In the genomic region with DNA sequence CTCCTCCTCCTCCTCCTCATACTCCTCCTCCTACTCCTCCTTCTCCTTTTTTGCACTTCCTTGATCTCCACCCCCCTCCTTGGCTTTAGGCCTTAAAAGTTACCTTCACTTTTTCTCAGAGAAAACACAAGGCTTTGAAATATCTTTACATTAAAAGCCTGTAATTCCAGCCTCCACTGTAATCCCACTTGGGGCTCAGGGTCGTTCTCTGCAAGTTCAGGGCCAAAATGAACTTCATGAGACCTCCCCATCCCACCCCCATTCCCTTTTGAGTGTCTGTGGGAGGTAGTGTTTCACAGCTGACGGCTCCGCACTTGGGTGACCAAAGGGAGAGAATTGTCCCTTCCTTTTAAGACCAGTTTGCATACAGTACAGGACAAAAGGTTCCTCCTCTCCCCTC, we compare ENCODE assay signal across 8 mouse cellular contexts. TPM values are rescaled to one million over a fixed set of nuclear protein-coding genes. Genes with fewer than 3 reads are reported as not detected.
DNase-seq lines count a peak whose midpoint lies in the region; ATAC-seq and TF ChIP-seq lines count a peak whose summit lies in the region.

No protein-coding gene starts in this region.

- no peak for ATAC-seq in midbrain, embryonic 14.5 days (ENCODE audit: low FRiP score, low TSS enrichment)
- ATAC-seq in stomach, embryonic 14.5 days (ENCODE audit: insufficient number of reproducible peaks, insufficient read depth, low FRiP score, low read depth) = no peak

- WGBS in midbrain, embryonic 10.5 days = 32% methylated on average over 3 of the region's 3 CpGs
- WGBS in midbrain, embryonic 14.5 days = 37% methylated on average over 3 of the region's 3 CpGs
- 30% methylated on average over 3 of the region's 3 CpGs for WGBS in limb, embryonic 10.5 days
- WGBS in stomach, embryonic 14.5 days = 26% methylated on average over 3 of the region's 3 CpGs

- TF ChIP-seq CTCF in gastrocnemius, adult 2 months (IDR thresholded peaks at IDR 0.05) = no peak

- no peak overlapping the region for H3K4me3 ChIP-seq in gastrocnemius, adult 2 months
- H3K4me3 ChIP-seq in midbrain, embryonic 10.5 days = peak overlapping the region; percentile 88
- H3K4me3 ChIP-seq in midbrain, embryonic 14.5 days (replicated peaks; ENCODE audit: low read depth, low read length) = no peak overlapping the region
- peak overlapping the region; percentile 98 for H3K4me3 ChIP-seq in limb, embryonic 10.5 days
- H3K4me3 ChIP-seq in stomach, embryonic 14.5 days (ENCODE audit: low read depth, low read length) = peak overlapping the region; percentile 91; the same call in 1 of the 2 replicates

- no peaks in the 10 kb centered on the region for H3K9me3 ChIP-seq in midbrain, embryonic 10.5 days (replicated peaks)
- H3K9me3 ChIP-seq in midbrain, embryonic 14.5 days (ENCODE audit: control insufficient read depth, low read length) = no peaks in the 10 kb centered on the region
- no peaks in the 10 kb centered on the region for H3K9me3 ChIP-seq in limb, embryonic 10.5 days (replicated peaks)
- no peaks in the 10 kb centered on the region for H3K9me3 ChIP-seq in stomach, embryonic 14.5 days (ENCODE audit: control insufficient read depth, low read depth, low read length)

- H3K36me3 ChIP-seq in midbrain, embryonic 10.5 days = no peaks in the 10 kb centered on the region
- no peaks in the 10 kb centered on the region for H3K36me3 ChIP-seq in midbrain, embryonic 14.5 days (ENCODE audit: control insufficient read depth, insufficient read depth, low read length)
- H3K36me3 ChIP-seq in limb, embryonic 10.5 days = peaks cover 11% of the 10 kb centered on the region
- H3K36me3 ChIP-seq in stomach, embryonic 14.5 days (ENCODE audit: control insufficient read depth, insufficient read depth, low read length) = no peaks in the 10 kb centered on the region

- no peak for DNase-seq in gastrocnemius, adult 2 months
- no peak for DNase-seq in gastrocnemius, postnatal 36 days
- DNase-seq in midbrain, embryonic 10.5 days (ENCODE audit: low spot score) = no peak
- no peak for DNase-seq in midbrain, embryonic 14.5 days
- no peak for DNase-seq in limb, embryonic 10.5 days (ENCODE audit: low spot score)
- DNase-seq in spleen, postnatal 14 days (ENCODE audit: low spot score in 2 of 2) = no peak
- no peak for DNase-seq in right cerebral cortex, adult 18-20 months

- H3K27me3 ChIP-seq in midbrain, embryonic 10.5 days (ENCODE audit: low read depth, poor library complexity, severe bottlenecking) = no peaks in the 10 kb centered on the region
- H3K27me3 ChIP-seq in midbrain, embryonic 14.5 days (ENCODE audit: control insufficient read depth, insufficient read depth, low read length) = no peaks in the 10 kb centered on the region
- H3K27me3 ChIP-seq in limb, embryonic 10.5 days (ENCODE audit: low read depth, poor library complexity, severe bottlenecking) = no peaks in the 10 kb centered on the region
- no peaks in the 10 kb centered on the region for H3K27me3 ChIP-seq in stomach, embryonic 14.5 days (ENCODE audit: control insufficient read depth, insufficient read depth, low read length)

- peaks cover 32% of the 10 kb centered on the region for H3K4me1 ChIP-seq in midbrain, embryonic 10.5 days
- peaks cover 11% of the 10 kb centered on the region; the same call in 1 of the 2 replicates for H3K4me1 ChIP-seq in midbrain, embryonic 14.5 days (ENCODE audit: control insufficient read depth, insufficient read depth, low read length)
- H3K4me1 ChIP-seq in limb, embryonic 10.5 days = peaks cover 32% of the 10 kb centered on the region
- H3K4me1 ChIP-seq in stomach, embryonic 14.5 days (ENCODE audit: control insufficient read depth, insufficient read depth, low read length) = peaks cover 16% of the 10 kb centered on the region

- intact Hi-C loops in gastrocnemius, adult 2 months (cut with DNase I) = loop anchor here (10.0 kb wide), 1 partner anchor 178 kb away; a partner anchor contains a TSS
- intact Hi-C loops in gastrocnemius, postnatal 36 days (cut with DNase I) = loop anchor here (10.0 kb wide), 1 partner anchor 178 kb away; a partner anchor contains a TSS

- peak overlapping the region; percentile 7; the same call in 1 of the 2 replicates for H3K27ac ChIP-seq in gastrocnemius, adult 2 months
- H3K27ac ChIP-seq in midbrain, embryonic 10.5 days (replicated peaks) = peak overlapping the region; percentile 97
- H3K27ac ChIP-seq in midbrain, embryonic 14.5 days (replicated peaks; ENCODE audit: low read depth, low read length) = no peak overlapping the region
- H3K27ac ChIP-seq in limb, embryonic 10.5 days = peak overlapping the region; percentile 98; the same call in 1 of the 2 replicates
- peak overlapping the region; percentile 29; the same call in 1 of the 2 replicates for H3K27ac ChIP-seq in stomach, embryonic 14.5 days (ENCODE audit: low read length)

- H3K4me2 ChIP-seq in midbrain, embryonic 14.5 days (ENCODE audit: low read length) = no peak overlapping the region
- peak overlapping the region; percentile 65; the same call in 1 of the 2 replicates for H3K4me2 ChIP-seq in stomach, embryonic 14.5 days (replicated peaks; ENCODE audit: low read depth, low read length)

- no peak overlapping the region for H3K9ac ChIP-seq in midbrain, embryonic 14.5 days (replicated peaks; ENCODE audit: low read length)
- no peak overlapping the region for H3K9ac ChIP-seq in stomach, embryonic 14.5 days (replicated peaks; ENCODE audit: low read depth, low read length)

RNA-seq across cellular contexts. Expression of a gene that starts 0.2 kb away (rescaled TPM):
- 1 to 10 TPM; 4.6 to 5.4 TPM for total RNA-seq in gastrocnemius, adult 2 months (2021)
- total RNA-seq in gastrocnemius, postnatal 36 days (2021) = 1 to 10 TPM; 4.9 to 5.9 TPM
- polyA plus RNA-seq in midbrain, embryonic 10.5 days (2016; fragmentation: Nextera tagmentation; extraction: Ambion mirVana) = 58.4 and 63.5 TPM in 2 replicates
- polyA plus RNA-seq in midbrain, embryonic 14.5 days (2014; fragmentation: Nextera tagmentation; extraction: Ambion mirVana) = 70.9 and 74.5 TPM in 2 replicates
- polyA plus RNA-seq in limb, embryonic 10.5 days (2016; fragmentation: Nextera tagmentation; extraction: Ambion mirVana) = 68.2 and 75.6 TPM in 2 replicates
- polyA plus RNA-seq in stomach, embryonic 14.5 days (2014; fragmentation: Nextera tagmentation; extraction: Ambion mirVana) = 77.0 and 78.7 TPM in 2 replicates

RNA-seq across cellular contexts. Expression of a gene that starts 47.5 kb away (rescaled TPM):
- 100 to 1,000 TPM; 145 to 166 TPM for total RNA-seq in gastrocnemius, adult 2 months (2021)
- 100 to 1,000 TPM; 151 to 159 TPM for total RNA-seq in gastrocnemius, postnatal 36 days (2021)
- polyA plus RNA-seq in midbrain, embryonic 10.5 days (2016; fragmentation: Nextera tagmentation; extraction: Ambion mirVana) = 157 and 159 TPM in 2 replicates
- polyA plus RNA-seq in midbrain, embryonic 14.5 days (2014; fragmentation: Nextera tagmentation; extraction: Ambion mirVana) = 168 and 206 TPM in 2 replicates
- polyA plus RNA-seq in limb, embryonic 10.5 days (2016; fragmentation: Nextera tagmentation; extraction: Ambion mirVana) = 113 and 127 TPM in 2 replicates
- 181 and 193 TPM in 2 replicates for polyA plus RNA-seq in stomach, embryonic 14.5 days (2014; fragmentation: Nextera tagmentation; extraction: Ambion mirVana)

RNA-seq across cellular contexts. Expression of a gene that starts 55.6 kb away (rescaled TPM):
- 100 to 1,000 TPM; 381 to 575 TPM for total RNA-seq in gastrocnemius, adult 2 months (2021)
- total RNA-seq in gastrocnemius, postnatal 36 days (2021) = 100 to 1,000 TPM; 569 to 657 TPM
- 0.40 and 0.62 TPM in 2 replicates for polyA plus RNA-seq in midbrain, embryonic 10.5 days (2016; fragmentation: Nextera tagmentation; extraction: Ambion mirVana)
- 0.92 and 1.7 TPM in 2 replicates for polyA plus RNA-seq in midbrain, embryonic 14.5 days (2014; fragmentation: Nextera tagmentation; extraction: Ambion mirVana)
- 0.29 and 0.59 TPM in 2 replicates for polyA plus RNA-seq in limb, embryonic 10.5 days (2016; fragmentation: Nextera tagmentation; extraction: Ambion mirVana)
- polyA plus RNA-seq in stomach, embryonic 14.5 days (2014; fragmentation: Nextera tagmentation; extraction: Ambion mirVana) = 0.20 and 0.21 TPM in 2 replicates

Comparison
In these comparisons a context has a peak if more than half of its experiments do, and no peak if none do; other contexts are left out.
1. H3K4me3 ChIP-seq: peak in midbrain, embryonic 10.5 days (single experiment), limb, embryonic 10.5 days (single experiment) and stomach, embryonic 14.5 days (single experiment); none in gastrocnemius, adult 2 months (single experiment) and midbrain, embryonic 14.5 days (single experiment).